ENCODE assay signal across 30 mouse cellular contexts in genomic region chr7:29987551-29987950, GRCm38 (mm10). TPM values are rescaled to one million over a fixed set of nuclear protein-coding genes. Genes with fewer than 3 reads are reported as not detected.
DNase-seq lines count a peak whose midpoint lies in the region; ATAC-seq and TF ChIP-seq lines count a peak whose summit lies in the region.
"Had no signal": no experiment of that assay in that cellular context is flagged by ENCODE, and none has a peak within 500 bp of the region (broad histone marks: within the 10 kb centered on the region; RNA-seq: fewer than 3 reads in every experiment).

No protein-coding gene starts in this region.

- no peak for DNase-seq in hindbrain, embryonic 10.5 days (ENCODE audit: low spot score)
- peak; percentile 29 for DNase-seq in kidney, adult 2 months
- no peak for DNase-seq in kidney, adult 9 months
- no peak for DNase-seq in liver, adult 2 months (ENCODE audit: extremely low read depth, low read depth, low spot score)
- DNase-seq in liver = no peak
- no peak for DNase-seq in gastrocnemius, postnatal 14 days
- DNase-seq: adrenal gland, adult 8-10 months; adrenal gland, postnatal 14 days; adrenal gland, postnatal 36 days; B cell, adult 2 months; cerebellum, adult 11-12 months; cerebellum, adult 2 months; cerebellum, adult 9-10 months; cerebellum, postnatal 10 days; cerebellum, postnatal 36 days; embryo, embryonic 11 days had no signal

- H3K9ac ChIP-seq in hindbrain, embryonic 12.5 days = no peak overlapping the region
- no peak overlapping the region for H3K9ac ChIP-seq in liver, adult 2 months (ENCODE audit: low read depth, low read length)
- H3K9ac ChIP-seq: embryonic facial prominence, embryonic 13.5 days; embryonic facial prominence, embryonic 15.5 days; forebrain, embryonic 12.5 days had no signal

- 90% methylated on average over 5 of the region's 5 CpGs for WGBS in hindbrain, embryonic 10.5 days
- WGBS in hindbrain, embryonic 12.5 days = 97% methylated on average over 5 of the region's 5 CpGs
- WGBS in kidney, adult 2 months = 67% methylated on average over 5 of the region's 5 CpGs
- WGBS in liver, adult 2 months = 70% methylated on average over 5 of the region's 5 CpGs

- no peak overlapping the region for H3K4me2 ChIP-seq in hindbrain, embryonic 12.5 days (replicated peaks)
- H3K4me2 ChIP-seq in myocyte (ENCODE audit: low read depth) = peak overlapping the region; percentile 93
- H3K4me2 ChIP-seq: embryonic facial prominence, embryonic 13.5 days; embryonic facial prominence, embryonic 15.5 days; forebrain, embryonic 12.5 days had no signal

- no peak overlapping the region for H3K27ac ChIP-seq in hindbrain, embryonic 10.5 days
- no peak overlapping the region for H3K27ac ChIP-seq in hindbrain, embryonic 12.5 days
- no peak overlapping the region for H3K27ac ChIP-seq in kidney, adult 2 months (ENCODE audit: insufficient read depth, low read depth, low read length)
- peak overlapping the region; percentile 36 for H3K27ac ChIP-seq in liver, adult 2 months (replicated peaks; ENCODE audit: insufficient read depth, low read depth, low read length)
- H3K27ac ChIP-seq: embryonic facial prominence, embryonic 13.5 days; embryonic facial prominence, embryonic 15.5 days; forebrain, embryonic 10.5 days; forebrain, embryonic 12.5 days had no signal

- no peaks in the 10 kb centered on the region for H3K9me3 ChIP-seq in hindbrain, embryonic 10.5 days
- no peaks in the 10 kb centered on the region for H3K9me3 ChIP-seq in hindbrain, embryonic 12.5 days (replicated peaks)
- H3K9me3 ChIP-seq: embryonic facial prominence, embryonic 13.5 days; embryonic facial prominence, embryonic 15.5 days; forebrain, embryonic 10.5 days; forebrain, embryonic 12.5 days; G1E had no signal

- peaks cover 17% of the 10 kb centered on the region; the same call in 1 of the 2 replicates for H3K79me2 ChIP-seq in liver, adult 2 months (ENCODE audit: control insufficient read depth, insufficient read depth, low read length)
- H3K79me2 ChIP-seq in myocyte (ENCODE audit: control insufficient read depth, insufficient read depth) = peaks cover 81% of the 10 kb centered on the region

- intact Hi-C loops in gastrocnemius, postnatal 14 days (cut with DNase I; ENCODE audit: low total_unique reads) = no loop called here

- peaks cover 19% of the 10 kb centered on the region for H3K4me1 ChIP-seq in hindbrain, embryonic 10.5 days (replicated peaks)
- peaks cover 14% of the 10 kb centered on the region for H3K4me1 ChIP-seq in hindbrain, embryonic 12.5 days
- H3K4me1 ChIP-seq in kidney, adult 2 months (ENCODE audit: control insufficient read depth, insufficient read depth, low read length) = peaks cover 9% of the 10 kb centered on the region; the same call in 1 of the 2 replicates
- peaks cover 20% of the 10 kb centered on the region for H3K4me1 ChIP-seq in liver, adult 2 months (ENCODE audit: control insufficient read depth, insufficient read depth, low read length)

- no peaks in the 10 kb centered on the region for H3K27me3 ChIP-seq in hindbrain, embryonic 10.5 days (ENCODE audit: insufficient read depth, poor library complexity, severe bottlenecking)
- H3K27me3 ChIP-seq in hindbrain, embryonic 12.5 days = no peaks in the 10 kb centered on the region
- no peaks in the 10 kb centered on the region for H3K27me3 ChIP-seq in kidney, adult 2 months (replicated peaks; ENCODE audit: control insufficient read depth, insufficient read depth, low read length)
- no peaks in the 10 kb centered on the region for H3K27me3 ChIP-seq in liver, adult 2 months (ENCODE audit: control insufficient read depth, insufficient read depth, low read length)
- no peaks in the 10 kb centered on the region for H3K27me3 ChIP-seq in myocyte (ENCODE audit: control insufficient read depth, insufficient read depth, insufficient read length)
- H3K27me3 ChIP-seq: CH12.LX; embryonic facial prominence, embryonic 13.5 days; embryonic facial prominence, embryonic 15.5 days; forebrain, embryonic 12.5 days; Patski had no signal

- H3ac ChIP-seq in myocyte (ENCODE audit: control insufficient read depth, insufficient read length) = no peak overlapping the region

- H3K4me3 ChIP-seq in hindbrain, embryonic 10.5 days = 0 out of 2 replicates have a peak overlapping the region, but pooled peaks have one; percentile 2
- H3K4me3 ChIP-seq in hindbrain, embryonic 12.5 days = no peak overlapping the region
- no peak overlapping the region for H3K4me3 ChIP-seq in kidney, adult 2 months (ENCODE audit: insufficient read depth, low read depth, low read length)
- H3K4me3 ChIP-seq in liver, adult 2 months (ENCODE audit: insufficient read depth, low read depth, low read length) = no peak overlapping the region
- H3K4me3 ChIP-seq in myocyte = peak overlapping the region; percentile 54
- H3K4me3 ChIP-seq: embryonic facial prominence, embryonic 13.5 days; embryonic facial prominence, embryonic 15.5 days; erythroblast, embryonic 14.5 days; forebrain, embryonic 10.5 days; forebrain, embryonic 12.5 days had no signal

- no peak for ATAC-seq in hindbrain, embryonic 12.5 days (ENCODE audit: low FRiP score)
- ATAC-seq: activated CD4-positive, CD25-positive, alpha-beta regulatory T cell, adult 4 months; CD4-positive, CD25-positive, alpha-beta regulatory T cell, adult 4 months; forebrain, embryonic 14.5 days; forebrain, embryonic 16.5 days; Patski had no signal

- no peak for TF ChIP-seq POLR2A in kidney, adult 2 months (IDR thresholded peaks at IDR 0.05; ENCODE audit: low read depth, low read length)
- TF ChIP-seq POLR2A in liver, adult 2 months (IDR thresholded peaks at IDR 0.05; ENCODE audit: extremely low read depth, insufficient read depth, low read length) = no peak
- TF ChIP-seq POLR2A in myocyte (IDR thresholded peaks at IDR 0.05; ENCODE audit: insufficient read length, low read depth) = no peak

- no peak for TF ChIP-seq CTCF in kidney, adult 2 months (conservative IDR thresholded peaks at IDR 0.05; ENCODE audit: insufficient read depth, insufficient read length, low read depth, low read length)
- no peak for TF ChIP-seq CTCF in liver, adult 2 months (IDR thresholded peaks at IDR 0.05; ENCODE audit: low read depth, low read length)

- peaks cover 67% of the 10 kb centered on the region for H3K36me3 ChIP-seq in hindbrain, embryonic 10.5 days
- peaks cover 51% of the 10 kb centered on the region for H3K36me3 ChIP-seq in hindbrain, embryonic 12.5 days
- H3K36me3 ChIP-seq in kidney, adult 2 months (ENCODE audit: control insufficient read depth, insufficient read depth, low read length) = no peaks in the 10 kb centered on the region; the same call in 1 of the 2 replicates
- peaks cover 22% of the 10 kb centered on the region; the same call in 1 of the 2 replicates for H3K36me3 ChIP-seq in liver, adult 2 months (ENCODE audit: control insufficient read depth, insufficient read depth, low read length)
- H3K36me3 ChIP-seq in myocyte (ENCODE audit: control insufficient read depth, insufficient read depth) = peaks cover 51% of the 10 kb centered on the region

TF ChIP-seq in myocyte, 11 proteins besides CTCF, POLR2A, EP300 and RAD21:
- TF ChIP-seq TCF3 (IDR thresholded peaks at IDR 0.05; ENCODE audit: insufficient read length, low read depth) = peak; percentile 34
- TF ChIP-seq POLR2AphosphoS2 (IDR thresholded peaks at IDR 0.05; ENCODE audit: insufficient read length, low read depth) = peak; percentile 39
- peak in 2 of 3 experiments; percentile 93 to 96 for TF ChIP-seq MYOD1 (IDR thresholded peaks at IDR 0.05; ENCODE audit: control insufficient read depth in 1 of 3, insufficient read length in 2 of 3, low read depth in 2 of 3)
- TF ChIP-seq USF1 (IDR thresholded peaks at IDR 0.05; ENCODE audit: low read depth) = no peak
- TF ChIP-seq TCF12 (IDR thresholded peaks at IDR 0.05; ENCODE audit: insufficient read depth, poor library complexity, severe bottlenecking) = peak; percentile 59
- peak; percentile 54 to 97 (median 85) for TF ChIP-seq MYOG (IDR thresholded peaks at IDR 0.05; ENCODE audit: control insufficient read depth in 1 of 3, insufficient read depth in 1 of 3, insufficient read length in 2 of 3, low read depth in 2 of 3)

RNA-seq across cellular contexts. Expression of gene Zfp568, which starts 3.8 kb away (rescaled TPM):
- 18.0 and 27.0 TPM in 2 replicates for polyA plus RNA-seq in hindbrain, embryonic 10.5 days (2016; fragmentation: Nextera tagmentation; extraction: Ambion mirVana)
- 13.2 and 14.9 TPM in 2 replicates for polyA plus RNA-seq in hindbrain, embryonic 12.5 days (2016; fragmentation: Nextera tagmentation; extraction: Ambion mirVana)
- polyA plus RNA-seq in kidney, adult 2 months (2012; rRNA removed) = 4.5 and 5.0 TPM in 2 replicates
- 8.7 and 8.8 TPM in 2 replicates for total RNA-seq in liver, adult 2 months (2014; rRNA removed)
- 4.3 and 4.9 TPM in 2 replicates for polyA plus RNA-seq in liver, adult 2 months (2012; rRNA removed)
- 27.4 TPM for polyA plus RNA-seq in myocyte (2012; fragmentation: generic; extraction: Trizol)
- 10 to 100 TPM; 28.5 to 42.5 TPM for total RNA-seq in gastrocnemius, postnatal 14 days (2021)

RNA-seq across cellular contexts. Expression of gene Zfp74, which starts 33.7 kb away (rescaled TPM):
- polyA plus RNA-seq in hindbrain, embryonic 10.5 days (2016; fragmentation: Nextera tagmentation; extraction: Ambion mirVana) = 10.1 and 12.1 TPM in 2 replicates
- 16.4 and 17.2 TPM in 2 replicates for polyA plus RNA-seq in hindbrain, embryonic 12.5 days (2016; fragmentation: Nextera tagmentation; extraction: Ambion mirVana)
- polyA plus RNA-seq in kidney, adult 2 months (2012; rRNA removed) = 4.7 and 5.0 TPM in 2 replicates
- total RNA-seq in liver, adult 2 months (2014; rRNA removed) = 2.4 and 2.6 TPM in 2 replicates
- polyA plus RNA-seq in liver, adult 2 months (2012; rRNA removed) = 2.3 and 2.7 TPM in 2 replicates
- polyA plus RNA-seq in myocyte (2012; fragmentation: generic; extraction: Trizol) = 1.5 TPM
- total RNA-seq in gastrocnemius, postnatal 14 days (2021) = 1 to 10 TPM; 4.8 to 7.3 TPM

Comparison
In these comparisons a context has a peak if more than half of its experiments do, and no peak if none do; other contexts are left out.
1. H3K4me3 ChIP-seq: peak in hindbrain, embryonic 10.5 days (single experiment) and myocyte (single experiment); none in hindbrain, embryonic 12.5 days (single experiment), kidney, adult 2 months (single experiment) and liver, adult 2 months (single experiment).